Mouse (Mus musculus) heart, postnatal 4 days (tissue): ENCODE results near the gene Iffo2. TPM values are rescaled to one million over a fixed set of nuclear protein-coding genes. Genes with fewer than 3 reads are reported as not detected.
"Not testable (repeated sequence)": the region's sequence is repeated elsewhere in the genome, so short reads cannot be mapped to it uniquely, and the experiment has no call there.

ENCODE experiments used
- DNase-seq: peaks from one replicate; pipeline ENCODE4 v3.0.0; 2021
- total RNA-seq, 2 experiments: library from RNA; stranded (reverse); gene quantifications; 2 replicates each; pipeline ENCODE4 v1.2.3; 2021

Gene Iffo2
- total RNA-seq: 10 to 100 TPM; 14.2 to 14.6 TPM

DNA sequence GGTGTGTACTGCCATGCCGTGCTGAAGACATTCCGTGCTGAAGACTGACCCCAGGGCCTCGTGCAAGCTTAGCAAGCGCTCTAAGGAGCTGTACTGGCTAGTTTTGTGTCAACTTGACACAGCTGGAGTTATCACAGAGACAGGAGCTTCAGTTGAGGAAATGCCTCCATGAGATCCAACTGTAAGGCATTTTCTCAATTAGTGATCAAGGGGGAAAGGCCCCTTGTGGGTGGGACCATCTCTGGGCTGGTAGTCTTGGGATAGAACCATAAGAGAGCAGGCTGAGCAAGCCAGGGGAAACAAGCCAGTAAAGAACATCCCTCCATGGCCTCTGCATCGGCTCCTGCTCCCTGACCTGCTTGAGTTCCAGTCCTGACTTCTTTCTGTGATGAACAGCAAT, at the start of gene Iffo2:
TSS of gene Iffo2 (plus strand) at position 301 of the 400 bp plus-strand sequence.
- not testable (repeated sequence) for DNase-seq

- DNase-seq: no peak
Observed at GRCm38 (mm10) chr4:139481400-139481799, 48.9 kb upstream of the Iffo2 start.

GRCm38 (mm10) chr4:139483461-139484105, 46.8 kb upstream of the Iffo2 start:
- DNase-seq: no peak

GRCm38 (mm10) chr4:139484496-139484895, 45.9 kb upstream of the Iffo2 start:
- DNase-seq: no peak

DNA sequence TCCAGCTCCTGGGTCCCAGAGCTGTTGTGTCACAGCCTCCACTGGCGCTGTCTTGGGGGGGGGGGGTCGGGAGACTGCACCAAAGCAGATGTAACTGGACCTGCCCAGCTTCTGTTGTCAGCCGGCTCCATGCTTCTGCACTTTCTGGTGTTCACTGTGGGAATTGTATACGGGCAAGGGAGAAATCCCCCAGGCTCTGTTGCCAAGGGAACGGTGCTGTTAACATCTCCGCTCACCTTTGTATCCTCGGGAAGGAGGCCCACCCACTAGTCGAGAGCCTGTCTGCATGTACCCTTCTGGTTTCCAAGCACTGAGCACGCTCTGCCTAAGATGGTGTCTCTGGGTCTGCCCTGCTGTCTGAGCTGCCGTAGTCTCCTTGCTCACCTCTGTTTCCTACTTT, 43.3 kb upstream of the Iffo2 start:
- DNase-seq: no peak

DNA sequence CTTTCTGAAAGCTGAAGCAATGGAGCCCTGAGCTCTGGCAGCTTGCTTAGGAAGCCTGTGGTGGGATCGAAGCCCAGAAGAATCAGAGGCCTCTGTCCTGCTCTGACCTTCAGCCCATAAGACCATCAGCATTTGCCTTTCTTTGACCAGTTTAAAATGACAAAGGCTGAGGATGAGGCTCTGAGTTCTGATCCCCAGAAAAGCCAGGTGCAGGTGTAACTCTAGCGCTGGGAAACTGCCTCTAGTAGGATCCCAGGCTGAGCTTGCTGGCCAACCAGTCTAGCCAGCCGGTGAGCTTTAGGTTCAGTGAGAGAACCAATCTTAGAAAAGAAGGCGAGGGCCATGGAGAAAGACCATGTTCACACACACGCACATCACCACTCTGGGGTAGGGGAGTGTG, 42.0 kb upstream of the Iffo2 start:
- no peak for DNase-seq

DNA sequence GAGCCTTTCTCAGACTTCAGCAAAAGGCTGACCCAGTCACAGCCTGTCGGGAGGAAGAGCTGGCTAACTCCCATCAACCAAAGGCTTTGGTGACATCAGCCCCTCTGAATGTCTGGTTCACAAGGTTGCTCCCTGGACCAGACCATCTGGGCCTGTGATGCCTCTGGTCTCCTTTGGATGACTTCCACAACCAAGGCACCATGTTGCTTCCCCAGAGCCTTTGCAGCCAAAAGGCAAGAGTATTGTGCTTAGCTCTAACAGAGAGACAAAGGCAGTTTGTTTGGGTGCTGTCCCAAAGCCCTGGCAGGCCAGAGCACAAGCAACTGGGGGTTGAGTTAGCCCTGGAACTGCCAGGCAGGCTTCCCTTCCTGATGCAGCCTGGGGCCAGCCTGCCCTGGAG, 40.4 kb upstream of the Iffo2 start:
- DNase-seq: peak; percentile 29

GRCm38 (mm10) chr4:139490413-139491055, 39.8 kb upstream of the Iffo2 start:
- peak; percentile 73 for DNase-seq

- no peak for DNase-seq
Observed at GRCm38 (mm10) chr4:139491541-139492170, 38.7 kb upstream of the Iffo2 start.

GRCm38 (mm10) chr4:139492258-139492833, 38.0 kb upstream of the Iffo2 start:
- no peak for DNase-seq

DNA sequence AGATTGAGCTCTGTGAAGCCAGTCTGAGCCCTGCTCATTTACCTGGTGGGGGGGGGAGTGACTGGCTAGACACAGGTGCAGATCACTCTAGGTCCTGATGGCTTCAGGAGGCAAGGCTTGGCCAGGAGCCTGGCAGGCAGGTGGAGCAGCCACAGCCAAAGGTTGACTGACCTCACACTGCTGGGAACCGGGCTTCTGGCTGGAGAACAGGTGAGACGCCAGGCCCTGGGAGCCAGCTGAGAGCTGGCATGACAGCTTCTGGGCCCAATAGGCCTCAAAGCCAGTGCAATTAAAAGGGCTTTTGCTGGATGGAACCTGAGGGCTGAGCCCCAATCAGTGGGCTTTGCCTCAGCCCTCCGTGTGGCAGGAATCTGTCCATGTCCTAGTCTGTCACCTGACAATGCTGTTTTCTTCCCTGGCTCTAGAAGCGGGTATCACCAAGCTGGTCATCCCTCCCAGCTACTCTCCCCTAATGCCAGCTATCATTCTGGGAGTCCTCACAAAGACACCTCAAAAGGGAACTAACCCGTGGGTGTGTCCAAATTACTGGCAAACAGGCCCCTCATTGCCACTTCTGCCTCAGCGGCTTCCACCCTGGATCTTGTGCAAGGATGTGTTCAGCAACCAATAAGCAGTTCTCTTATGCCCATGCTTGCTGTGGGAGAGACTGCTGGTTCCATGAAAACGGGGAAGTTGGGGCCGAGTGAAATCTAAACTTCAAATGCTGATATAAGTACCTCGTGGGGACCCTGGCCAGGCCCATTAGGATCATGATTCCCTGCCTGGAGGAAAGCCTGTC, 36.9 kb upstream of the Iffo2 start:
- DNase-seq: no peak

DNA sequence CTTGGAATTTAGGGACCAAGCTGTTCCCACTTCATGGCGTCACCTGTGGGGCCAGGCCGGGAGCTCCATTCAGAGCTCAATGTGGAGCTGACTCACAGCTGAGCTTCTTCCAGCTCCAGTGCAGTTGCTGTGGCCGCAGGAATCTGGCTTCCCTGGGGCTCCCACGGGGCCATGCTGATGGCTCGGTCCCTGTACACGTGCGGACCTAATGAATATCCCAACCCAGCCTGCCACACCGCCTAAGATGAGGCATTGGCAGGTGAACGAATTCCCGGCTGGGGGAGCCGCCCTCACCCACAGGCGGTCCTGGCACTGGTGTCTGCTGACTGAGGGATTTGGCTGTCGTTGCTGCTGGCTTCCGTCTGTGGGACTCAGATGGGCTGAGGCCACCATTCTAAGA, 29.5 kb upstream of the Iffo2 start:
- DNase-seq: peak; percentile 36

GRCm38 (mm10) chr4:139501702-139502101, 28.6 kb upstream of the Iffo2 start:
- no peak for DNase-seq

GRCm38 (mm10) chr4:139503919-139504318, 26.4 kb upstream of the Iffo2 start:
- no peak for DNase-seq

DNA sequence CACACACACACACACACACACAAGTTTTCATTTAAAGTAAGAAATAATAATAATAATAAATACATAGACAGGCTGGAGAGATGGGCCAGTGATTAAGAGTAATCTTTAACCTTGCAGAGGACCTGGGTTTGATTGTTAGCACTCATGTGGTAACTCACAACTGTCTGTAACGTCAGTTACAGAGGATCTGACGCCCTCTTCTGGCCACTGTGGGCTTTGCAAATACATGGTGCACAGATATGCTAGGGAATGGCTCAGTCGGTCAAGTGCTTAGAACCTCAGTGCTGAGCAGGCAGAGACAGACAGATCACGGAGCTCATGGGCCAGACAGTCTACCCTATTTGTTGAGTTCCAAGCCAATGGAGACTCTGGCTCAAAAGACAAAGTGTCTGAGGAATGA, 24.6 kb upstream of the Iffo2 start:
- DNase-seq: no peak

DNA sequence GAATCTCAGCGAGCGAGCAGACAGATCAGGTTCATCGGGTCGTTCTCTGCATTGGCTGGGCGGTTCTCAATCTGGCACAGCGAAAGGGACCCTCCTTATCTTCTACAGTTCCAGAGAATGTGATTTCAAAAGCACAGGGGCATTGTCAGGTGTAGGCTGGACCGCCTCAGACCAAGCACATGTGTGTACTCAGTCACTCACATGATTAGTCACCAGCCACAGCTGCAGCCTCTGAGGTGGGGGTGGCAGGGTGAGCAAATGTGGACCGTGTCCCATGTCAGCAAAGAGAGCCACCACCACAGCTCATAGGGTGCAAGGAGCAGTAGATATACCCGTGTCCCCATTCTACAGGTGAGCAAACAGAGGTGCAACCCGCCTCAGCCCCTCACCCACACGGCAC, 23.6 kb upstream of the Iffo2 start:
- no peak for DNase-seq

- DNase-seq: no peak
Observed at GRCm38 (mm10) chr4:139509069-139509468, 21.3 kb upstream of the Iffo2 start.

DNA sequence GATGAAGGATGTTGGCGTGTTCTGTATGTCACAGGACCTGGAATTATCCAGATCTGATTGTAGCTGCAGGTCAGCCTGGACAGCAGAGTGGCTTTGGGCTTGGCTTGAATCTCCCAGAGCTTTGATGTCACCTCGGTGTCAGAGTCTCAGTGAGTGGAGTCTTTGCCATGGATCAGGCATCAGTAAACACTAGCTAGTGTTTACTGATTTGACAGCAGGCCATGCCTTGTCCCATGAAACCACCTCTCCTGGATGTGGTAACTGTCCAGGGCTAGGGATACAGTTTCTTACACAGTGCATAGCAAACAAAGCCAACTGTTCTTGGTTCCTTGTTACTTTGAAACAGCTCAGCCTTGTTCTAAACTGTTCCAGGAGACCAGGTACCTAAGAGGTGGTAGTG, 18.8 kb upstream of the Iffo2 start:
- no peak for DNase-seq

GRCm38 (mm10) chr4:139512985-139513384, 17.4 kb upstream of the Iffo2 start:
- DNase-seq: no peak

GRCm38 (mm10) chr4:139519221-139519620, 11.1 kb upstream of the Iffo2 start:
- no peak for DNase-seq

GRCm38 (mm10) chr4:139521926-139522325, 8.4 kb upstream of the Iffo2 start:
- no peak for DNase-seq

DNA sequence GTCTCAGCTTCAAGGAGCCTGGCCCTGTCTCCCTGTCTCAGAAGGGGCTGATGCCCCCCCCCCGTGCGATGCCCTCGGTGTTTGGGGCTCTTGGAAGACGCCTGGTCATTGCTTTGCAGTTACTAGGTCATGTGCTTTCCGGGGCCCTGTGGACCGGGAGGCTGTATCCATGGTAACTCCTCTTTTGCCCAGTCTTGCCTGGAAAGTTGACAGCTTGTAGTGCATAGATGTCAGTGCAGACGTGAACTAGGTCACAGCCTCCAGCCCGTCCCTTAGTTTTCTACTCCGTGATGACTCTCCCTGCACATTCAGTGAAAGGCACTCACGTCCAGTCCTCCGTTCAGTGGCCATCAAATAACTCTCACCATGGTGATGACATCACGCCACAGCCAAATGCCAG, 3.9 kb upstream of the Iffo2 start:
- DNase-seq: no peak

DNA sequence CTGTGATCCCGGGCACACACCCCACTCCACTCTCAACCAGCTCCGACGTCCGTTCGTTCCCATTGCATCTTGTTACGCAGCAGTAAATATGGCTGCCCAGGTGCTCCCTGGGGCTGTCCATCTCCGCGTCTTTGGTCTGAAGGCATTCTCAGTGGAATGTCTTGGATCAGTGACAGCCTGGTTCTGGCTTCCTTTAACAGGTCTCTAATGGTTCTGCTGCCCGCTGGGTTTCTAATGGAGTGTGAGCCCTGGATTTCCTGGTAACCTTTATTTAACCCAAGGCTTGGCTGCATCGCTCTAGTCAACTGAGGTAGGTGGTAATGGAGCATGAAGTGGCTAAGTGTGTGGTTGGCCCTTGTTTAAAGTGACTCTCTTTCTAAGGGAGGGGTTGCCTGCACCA, 1.7 kb downstream of the Iffo2 start:
- DNase-seq: no peak
